Mouse (Mus musculus) heart, adult 2 months (tissue): ENCODE measurements around the gene Pik3cb. TPM values are rescaled to one million over a fixed set of nuclear protein-coding genes. Genes with fewer than 3 reads are reported as not detected.

ENCODE experiments used
- DNase-seq, 2 experiments: peaks; one replicate each; pipeline ENCODE4 v3.0.0; 2021
- H3K27ac ChIP-seq: fragments of 200-600 bp; 2 replicates; pipeline ENCODE4 v1.8.1; 2022
- H3K27me3 ChIP-seq: fragments of 200-500 bp; 2 replicates; pipeline ENCODE4 v1.6.1; 2012; ENCODE audit warnings: mild to moderate bottlenecking, low read length, inconsistent platforms, mixed read lengths; ENCODE audit not compliant: control insufficient read depth, insufficient read depth
- H3K36me3 ChIP-seq: fragments of 200-500 bp; 2 replicates; pipeline ENCODE4 v1.6.1; 2012; ENCODE audit warnings: low read length, inconsistent platforms; ENCODE audit not compliant: control insufficient read depth, insufficient read depth
- H3K4me1 ChIP-seq: fragments of 200-500 bp; 2 replicates; pipeline ENCODE4 v1.6.1; 2011; ENCODE audit warnings: low read length; ENCODE audit not compliant: control insufficient read depth, insufficient read depth
- H3K4me3 ChIP-seq: fragments of 200-600 bp; 2 replicates; pipeline ENCODE4 v1.8.1; 2022
- H3K79me2 ChIP-seq: fragments of 200-500 bp; replicated peaks from 2 replicates; pipeline ENCODE4 v1.6.1; 2012; ENCODE audit warnings: mild to moderate bottlenecking, inconsistent platforms, low read length, moderate library complexity, mixed read lengths; ENCODE audit not compliant: control insufficient read depth, insufficient read depth
- H3K9ac ChIP-seq: fragments of 200-500 bp; 2 replicates; pipeline ENCODE4 v1.6.1; 2012; ENCODE audit warnings: low read depth, mild to moderate bottlenecking, control low read depth, inconsistent platforms, low read length, mixed read lengths
- CTCF ChIP-seq: fragments of 200-600 bp; IDR thresholded peaks from 2 replicates; pipeline ENCODE4 v1.8.1; 2022; ENCODE audit warnings: antibody characterized with exemption, mild to moderate bottlenecking, moderate library complexity
- EP300 ChIP-seq: fragments of 200-500 bp; IDR thresholded peaks from 2 replicates; pipeline ENCODE4 v1.6.1; 2011; ENCODE audit warnings: low read depth, low read length, control low read depth; ENCODE audit not compliant: insufficient read depth
- POLR2A ChIP-seq: fragments of 200-500 bp; IDR thresholded peaks from 2 replicates; pipeline ENCODE4 v1.6.1; 2011; ENCODE audit warnings: mild to moderate bottlenecking, low read depth, low read length, control low read depth; ENCODE audit not compliant: insufficient read depth
- WGBS: fragments of 180-500 bp; shearing (Covaris S2); methylation state at CpG from one replicate; pipeline ENCODE4 v1.1.7; 2018; 5-methylcytosine and 5-hydroxymethylcytosine counted together
- intact Hi-C: fragments of 180-260 bp; cut with DNase I; formaldehyde crosslinking; loops from one replicate; pipeline ENCODE4 v1.15.1; 2025
- polyA plus RNA-seq: library from polyadenylated mRNA; depleted of rRNA; stranded (reverse); fragments of >200 nt; gene quantifications from 2 replicates; pipeline ENCODE4 v1.2.3, GENCODE M21; 2012
- total RNA-seq, 2 experiments: library from RNA; stranded (reverse); gene quantifications; 2 replicates each; pipeline ENCODE4 v1.2.3; 2021

Gene Pik3cb
- total and polyA plus RNA-seq, 3 experiments, result 2.6 to 10.8 (median 10.0) TPM

DNA sequence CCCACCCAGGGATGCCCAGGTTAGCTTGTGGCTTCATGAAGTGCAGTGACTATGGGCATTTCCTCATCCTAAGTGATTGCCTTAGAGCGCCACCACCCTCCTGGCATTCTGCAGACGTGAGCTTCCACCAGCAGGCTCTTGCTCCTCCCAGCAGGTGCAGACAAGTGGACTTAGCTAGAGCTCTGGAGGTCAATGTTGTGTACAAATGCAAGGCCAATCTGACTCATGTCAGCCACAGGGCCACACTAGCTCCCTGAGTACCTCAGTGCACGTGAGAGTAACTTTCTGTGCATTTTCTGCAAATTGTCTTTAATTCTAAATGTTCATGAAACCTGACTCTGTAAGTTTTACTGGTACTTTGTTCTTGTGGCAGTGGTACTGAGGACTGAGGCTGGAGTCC, 124.1 kb downstream of the Pik3cb start:
- no peak overlapping the region for H3K27ac ChIP-seq
- H3K27me3 ChIP-seq, result no peaks in the 10 kb centered on the region
- TF ChIP-seq EP300, result no peak
- TF ChIP-seq POLR2A, result no peak
- no peak for TF ChIP-seq CTCF
- intact Hi-C loops, result no loop called here
- no peak overlapping the region for H3K9ac ChIP-seq
- no peaks in the 10 kb centered on the region for H3K79me2 ChIP-seq
- H3K4me1 ChIP-seq, result no peaks in the 10 kb centered on the region
- no peak for DNase-seq
- 76% methylated on average over 3 of the region's 3 CpGs for WGBS
- no peaks in the 10 kb centered on the region for H3K36me3 ChIP-seq
- H3K4me3 ChIP-seq, result no peak overlapping the region

GRCm38 (mm10) chr9:99009898-99010199, 130.6 kb downstream of the Pik3cb start:
- Histone ChIP-seq H3K9ac (no peak overlapping the region), H3K79me2 (no peaks in the 10 kb centered on the region), H3K4me3 (no peak overlapping the region), H3K36me3 (no peaks in the 10 kb centered on the region), H3K27ac (no peak overlapping the region), H3K27me3 (no peaks in the 10 kb centered on the region), H3K4me1 (no peaks in the 10 kb centered on the region; the same call in 1 of the 2 replicates)
- TF ChIP-seq EP300, result no peak
- no peak for TF ChIP-seq POLR2A
- TF ChIP-seq CTCF, result no peak
- WGBS, result 95% methylated on average over 3 of the region's 3 CpGs
- DNase-seq, result no peak
- intact Hi-C loops, result no loop called here

DNA sequence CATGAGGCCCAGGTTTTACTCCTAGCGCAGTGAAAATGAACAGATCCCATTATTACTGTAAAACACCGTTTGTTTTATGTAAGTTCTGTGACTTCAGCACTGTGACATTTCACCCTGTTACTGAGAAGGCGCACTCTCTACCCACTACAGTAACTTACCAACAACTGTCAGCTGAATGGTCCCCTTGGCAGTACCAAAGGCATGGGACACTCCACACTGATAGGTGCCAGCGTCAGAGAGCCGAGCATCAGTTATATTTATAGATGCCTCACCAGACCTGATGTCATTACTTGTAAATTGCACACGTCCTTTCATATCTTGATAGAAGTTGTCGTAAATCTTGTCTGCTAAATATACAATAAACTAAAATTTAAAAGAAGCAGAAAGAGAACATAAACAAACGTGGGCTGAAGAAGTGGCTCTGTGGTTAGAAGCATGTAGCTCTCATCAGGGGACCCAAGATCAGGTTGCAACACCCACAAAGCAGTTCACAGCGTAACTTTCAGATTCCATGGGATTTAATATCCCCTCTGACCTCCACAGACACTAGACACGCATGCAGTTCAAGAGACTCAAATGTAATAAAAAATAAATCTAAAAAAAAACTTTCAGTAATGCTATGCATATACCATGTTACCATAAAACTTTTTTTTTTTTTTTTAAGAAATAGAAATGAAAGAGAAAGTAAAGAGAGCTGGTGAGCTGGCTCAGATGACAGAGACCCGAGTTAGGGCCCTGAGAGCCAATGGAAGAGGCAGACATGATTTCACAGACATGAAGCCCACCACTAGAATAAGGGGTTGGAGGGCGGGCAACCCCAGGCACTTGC, 131.1 kb downstream of the Pik3cb start:
- no peak for DNase-seq
- no peak overlapping the region for H3K27ac ChIP-seq
- H3K9ac ChIP-seq, result no peak overlapping the region
- no peak overlapping the region for H3K4me3 ChIP-seq
- no peaks in the 10 kb centered on the region for H3K79me2 ChIP-seq
- H3K4me1 ChIP-seq, result no peaks in the 10 kb centered on the region; the same call in 1 of the 2 replicates
- H3K36me3 ChIP-seq, result no peaks in the 10 kb centered on the region
- no peaks in the 10 kb centered on the region for H3K27me3 ChIP-seq
- intact Hi-C loops, result no loop called here
- 64% methylated on average over 12 of the region's 12 CpGs for WGBS
- TF ChIP-seq EP300, result no peak
- no peak for TF ChIP-seq CTCF
- TF ChIP-seq POLR2A, result no peak

- intact Hi-C loops, result no loop called here
- H3K4me3 ChIP-seq, result no peak overlapping the region
- no peaks in the 10 kb centered on the region for H3K36me3 ChIP-seq
- no peak for TF ChIP-seq POLR2A
- TF ChIP-seq CTCF, result no peak
- no peak for TF ChIP-seq EP300
- DNase-seq, result no peak
- no peak overlapping the region for H3K27ac ChIP-seq
- 89% methylated on average over 6 of the region's 6 CpGs for WGBS
- no peaks in the 10 kb centered on the region for H3K27me3 ChIP-seq
- no peak overlapping the region for H3K9ac ChIP-seq
- H3K79me2 ChIP-seq, result no peaks in the 10 kb centered on the region
- no peaks in the 10 kb centered on the region for H3K4me1 ChIP-seq
These were observed 139.1 kb downstream of the Pik3cb start for GRCm38 (mm10) chr9:99001326-99001725.

GRCm38 (mm10) chr9:98999881-99000339, 140.5 kb downstream of the Pik3cb start:
- no peaks in the 10 kb centered on the region for H3K79me2 ChIP-seq
- TF ChIP-seq EP300, result no peak
- TF ChIP-seq CTCF, result no peak
- no peak for TF ChIP-seq POLR2A
- intact Hi-C loops, result no loop called here
- no peak overlapping the region for H3K4me3 ChIP-seq
- H3K9ac ChIP-seq, result no peak overlapping the region
- H3K36me3 ChIP-seq, result no peaks in the 10 kb centered on the region
- no peak for DNase-seq
- no peak overlapping the region for H3K27ac ChIP-seq
- 50% methylated on average over 9 of the region's 9 CpGs for WGBS
- H3K27me3 ChIP-seq, result no peaks in the 10 kb centered on the region
- H3K4me1 ChIP-seq, result no peaks in the 10 kb centered on the region

DNA sequence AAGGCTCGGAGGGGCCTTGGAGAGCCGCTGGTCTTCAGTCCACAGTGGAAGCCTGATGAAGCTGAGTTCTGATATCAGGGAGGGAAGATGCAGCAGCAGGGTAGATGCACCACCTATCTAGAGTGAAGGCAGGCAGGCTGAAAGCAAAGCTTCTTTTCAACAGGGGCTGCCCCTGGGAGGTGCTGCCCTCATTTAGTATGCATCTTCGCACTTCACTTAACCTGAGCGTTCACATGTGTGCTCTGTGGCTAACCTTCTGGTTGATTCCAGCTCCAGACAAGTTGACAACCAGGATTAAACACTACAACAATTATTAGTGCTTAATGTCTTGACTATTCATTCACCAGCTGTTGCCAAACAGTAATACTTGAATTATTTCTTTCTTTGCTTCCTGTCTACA, 146.3 kb downstream of the Pik3cb start:
- DNase-seq, result no peak
- intact Hi-C loops, result no loop called here
- Histone ChIP-seq H3K4me1 (no peaks in the 10 kb centered on the region), H3K36me3 (no peaks in the 10 kb centered on the region), H3K9ac (no peak overlapping the region), H3K4me3 (no peak overlapping the region), H3K27me3 (no peaks in the 10 kb centered on the region), H3K27ac (no peak overlapping the region), H3K79me2 (no peaks in the 10 kb centered on the region)
- WGBS, result 95% methylated on average over 4 of the region's 4 CpGs
- TF ChIP-seq EP300 (no peak), CTCF (no peak), POLR2A (no peak)
